Mouse (Mus musculus): ENCODE data around the gene Mllt3.

DNA sequence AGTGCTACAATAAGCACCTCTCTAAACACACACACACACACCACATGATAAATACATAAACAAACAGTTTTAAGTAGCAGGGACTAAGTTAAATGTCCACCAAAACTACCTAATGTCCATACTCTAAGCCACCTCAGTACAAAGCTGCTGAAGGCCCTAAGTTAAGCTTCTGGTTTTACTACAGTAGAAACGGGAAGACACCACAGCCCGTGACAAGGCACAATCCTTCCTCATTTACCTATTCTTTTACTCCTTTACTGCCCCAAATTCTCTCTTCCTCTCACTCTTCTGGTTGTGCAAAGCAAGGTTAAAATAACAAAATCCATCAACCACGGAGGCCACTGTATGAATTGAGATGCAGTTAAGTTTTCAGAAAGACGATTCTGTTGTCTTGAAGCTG, 130.6 kb downstream of the Mllt3 start:
- TF ChIP-seq POLR2A (IDR thresholded peaks at IDR 0.05; ENCODE audit: borderline replicate concordance, extremely low read depth, insufficient read depth, insufficient read length, poor library complexity, severe bottlenecking) (no peak), CTCF (IDR thresholded peaks at IDR 0.05; ENCODE audit: borderline replicate concordance, extremely low read depth, insufficient read depth, insufficient read length) (no peak)
